Mouse (Mus musculus) kidney, postnatal 4 days (tissue): ENCODE data around the gene Ttn.

Experiments
- DNase-seq, 2 experiments: peaks; one replicate each; pipeline ENCODE4 v3.0.0; 2021; ENCODE audit warnings: mixed read lengths in 2 of 2

The Ttn gene

GRCm38 (mm10) chr2:76817796-76818195 lies 164.6 kb downstream of the Ttn start:
- no peak for DNase-seq

- DNase-seq: no peak
Observed at GRCm38 (mm10) chr2:76814048-76814817, 168.1 kb downstream of the Ttn start.

DNA sequence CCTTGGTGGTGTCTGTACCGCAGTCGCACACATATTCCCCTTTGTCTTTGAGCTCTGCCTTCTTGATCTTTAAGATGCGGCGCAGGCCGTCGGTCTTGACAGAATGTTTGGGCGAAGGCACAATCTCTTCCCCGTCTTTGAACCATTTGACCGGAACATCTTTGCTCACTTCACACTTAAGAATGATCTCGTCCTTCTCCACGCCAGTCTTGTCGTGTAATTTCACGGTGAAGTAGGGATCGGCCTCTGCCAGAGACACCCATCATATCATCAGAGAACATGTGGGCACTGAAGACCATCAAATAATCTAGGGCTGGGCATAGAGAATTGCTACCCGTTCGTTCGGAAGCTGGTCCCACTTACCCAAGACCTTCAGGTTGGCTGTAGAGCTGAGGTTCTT lies 171.2 kb downstream of the Ttn start:
- no peak for DNase-seq

GRCm38 (mm10) chr2:76808334-76808733 lies 174.0 kb downstream of the Ttn start:
- DNase-seq: no peak

DNA sequence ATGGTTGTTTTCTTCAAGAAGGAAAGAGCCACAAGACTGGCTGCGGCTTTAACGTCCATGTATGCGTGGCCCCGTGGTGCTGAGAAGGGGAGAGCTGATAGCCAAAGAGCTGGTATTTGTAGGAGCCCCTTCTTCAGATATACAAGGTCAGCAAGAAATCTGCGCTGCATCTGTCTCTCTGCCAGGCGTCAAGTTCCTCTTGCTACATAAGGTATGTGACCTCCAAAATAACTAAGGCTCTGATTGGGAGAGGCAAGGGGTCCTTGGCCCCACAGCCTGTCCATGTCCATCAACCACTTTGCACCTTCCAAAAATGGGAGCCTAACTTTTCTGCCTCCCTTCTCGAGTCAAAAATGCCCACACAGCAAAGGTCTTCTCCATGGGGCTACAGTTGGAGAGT lies 175.1 kb downstream of the Ttn start:
- no peak for DNase-seq

DNA sequence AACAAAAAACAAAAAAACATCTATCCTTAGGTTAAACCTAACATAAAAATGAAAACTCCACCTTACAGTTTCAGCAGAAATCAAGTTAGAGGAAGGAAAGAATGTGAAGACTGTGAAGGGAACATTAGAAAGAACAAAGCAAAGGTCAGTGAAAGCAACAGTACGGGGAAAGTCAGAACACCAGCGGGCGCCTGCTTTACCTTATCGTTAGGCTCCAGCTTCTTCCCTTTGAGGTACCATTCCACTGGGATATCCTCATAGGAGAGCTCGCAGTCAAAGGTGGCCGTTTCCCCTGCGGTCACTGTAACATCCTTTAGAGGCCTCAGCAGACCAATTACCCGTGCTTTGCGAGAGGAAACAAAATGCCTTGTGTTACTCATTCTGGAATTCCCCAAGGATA lies 175.5 kb downstream of the Ttn start:
- no peak for DNase-seq

GRCm38 (mm10) chr2:76806376-76806775 lies 176.0 kb downstream of the Ttn start:
- no peak for DNase-seq

DNA sequence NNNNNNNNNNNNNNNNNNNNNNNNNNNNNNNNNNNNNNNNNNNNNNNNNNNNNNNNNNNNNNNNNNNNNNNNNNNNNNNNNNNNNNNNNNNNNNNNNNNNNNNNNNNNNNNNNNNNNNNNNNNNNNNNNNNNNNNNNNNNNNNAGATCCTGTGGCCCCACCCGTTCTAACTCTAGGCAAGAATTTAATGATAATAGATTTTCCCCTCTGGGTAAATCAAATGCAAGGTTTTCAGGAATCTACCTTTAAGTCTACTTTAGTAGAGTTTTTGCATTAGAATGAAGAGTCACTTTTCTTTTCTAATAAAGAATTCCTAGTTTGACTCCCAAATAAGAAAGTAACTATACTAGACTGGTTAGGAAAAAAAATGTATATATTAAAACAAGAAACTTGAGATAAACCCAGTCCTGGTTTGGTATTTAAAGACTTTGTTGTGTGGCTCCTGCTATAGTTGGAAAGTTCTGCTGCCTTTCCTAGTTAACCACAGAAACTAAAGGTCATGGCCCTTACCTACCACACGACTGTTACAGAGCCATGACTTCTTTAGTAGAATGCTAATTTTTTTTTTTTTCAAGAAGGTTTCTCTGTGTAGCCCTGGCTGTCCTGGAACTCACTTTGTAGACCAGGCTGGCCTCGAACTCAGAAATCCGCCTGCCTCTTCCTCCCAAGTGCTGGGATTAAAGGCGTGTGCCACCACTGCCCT lies 177.0 kb downstream of the Ttn start:
- DNase-seq: no peak

GRCm38 (mm10) chr2:76784171-76784570 lies 198.2 kb downstream of the Ttn start:
- no peak for DNase-seq

GRCm38 (mm10) chr2:76780792-76781191 lies 201.6 kb downstream of the Ttn start:
- no peak for DNase-seq

DNA sequence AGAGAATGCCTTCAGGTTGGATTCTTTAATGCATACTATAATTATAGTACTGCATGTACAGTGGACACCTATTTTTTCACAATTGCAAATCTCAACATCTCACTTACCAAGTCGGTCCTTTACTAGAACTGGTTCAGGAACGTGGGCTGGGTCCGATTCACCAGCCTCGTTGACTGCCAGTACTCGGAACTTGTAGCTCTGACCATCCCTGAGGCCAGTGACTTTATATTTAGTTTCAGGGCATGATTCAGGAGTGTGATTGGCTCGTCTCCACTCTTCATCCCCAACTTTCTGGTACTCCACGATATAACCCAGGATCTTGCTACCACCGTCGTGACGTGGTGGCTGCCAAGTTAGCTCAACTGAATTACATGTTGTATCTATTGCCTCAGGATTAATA lies 212.5 kb downstream of the Ttn start:
- no peak for DNase-seq

DNA sequence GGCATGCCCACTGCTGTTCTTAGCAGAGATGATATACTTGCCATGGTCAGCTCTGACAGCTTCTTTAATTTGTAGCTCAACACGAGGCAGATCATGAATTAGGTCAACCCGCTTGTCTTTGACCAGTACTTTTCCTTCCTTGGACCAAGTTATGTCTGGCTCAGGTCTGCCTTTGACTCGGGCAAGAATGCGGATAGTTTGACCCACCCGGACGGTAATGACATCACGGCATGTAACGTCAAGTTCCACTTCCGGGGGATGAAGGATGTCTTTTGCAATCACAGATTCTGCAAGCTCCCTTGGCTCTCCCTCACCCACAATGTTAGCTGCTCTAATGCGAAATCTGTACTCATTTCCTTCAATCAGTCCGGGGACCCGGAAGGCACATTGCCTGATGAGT lies 215.1 kb downstream of the Ttn start:
- DNase-seq: no peak

GRCm38 (mm10) chr2:76764526-76764925 lies 217.8 kb downstream of the Ttn start:
- no peak for DNase-seq

GRCm38 (mm10) chr2:76762154-76762553 lies 220.2 kb downstream of the Ttn start:
- no peak for DNase-seq

- DNase-seq: no peak
Observed at GRCm38 (mm10) chr2:76756461-76756860, 225.9 kb downstream of the Ttn start.

DNA sequence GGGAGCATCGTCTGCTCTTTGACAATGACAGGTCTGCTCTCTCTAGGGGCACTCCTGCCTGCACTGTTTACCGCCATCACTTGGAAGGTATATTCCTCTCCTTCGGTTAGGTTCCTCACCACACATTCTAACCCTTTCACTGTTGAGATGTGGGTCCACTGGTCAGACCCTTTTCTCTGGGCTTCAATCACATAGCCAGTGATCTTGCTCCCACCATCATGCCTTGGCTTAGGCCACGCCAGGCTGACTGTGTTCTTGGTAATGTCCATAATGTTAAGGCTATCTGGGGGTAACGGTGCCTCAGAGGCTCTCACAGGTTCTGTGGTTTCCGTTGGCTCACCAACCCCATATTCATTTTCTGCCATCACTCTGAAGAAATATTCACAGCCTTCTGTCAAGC lies 230.4 kb downstream of the Ttn start:
- no peak for DNase-seq

DNA sequence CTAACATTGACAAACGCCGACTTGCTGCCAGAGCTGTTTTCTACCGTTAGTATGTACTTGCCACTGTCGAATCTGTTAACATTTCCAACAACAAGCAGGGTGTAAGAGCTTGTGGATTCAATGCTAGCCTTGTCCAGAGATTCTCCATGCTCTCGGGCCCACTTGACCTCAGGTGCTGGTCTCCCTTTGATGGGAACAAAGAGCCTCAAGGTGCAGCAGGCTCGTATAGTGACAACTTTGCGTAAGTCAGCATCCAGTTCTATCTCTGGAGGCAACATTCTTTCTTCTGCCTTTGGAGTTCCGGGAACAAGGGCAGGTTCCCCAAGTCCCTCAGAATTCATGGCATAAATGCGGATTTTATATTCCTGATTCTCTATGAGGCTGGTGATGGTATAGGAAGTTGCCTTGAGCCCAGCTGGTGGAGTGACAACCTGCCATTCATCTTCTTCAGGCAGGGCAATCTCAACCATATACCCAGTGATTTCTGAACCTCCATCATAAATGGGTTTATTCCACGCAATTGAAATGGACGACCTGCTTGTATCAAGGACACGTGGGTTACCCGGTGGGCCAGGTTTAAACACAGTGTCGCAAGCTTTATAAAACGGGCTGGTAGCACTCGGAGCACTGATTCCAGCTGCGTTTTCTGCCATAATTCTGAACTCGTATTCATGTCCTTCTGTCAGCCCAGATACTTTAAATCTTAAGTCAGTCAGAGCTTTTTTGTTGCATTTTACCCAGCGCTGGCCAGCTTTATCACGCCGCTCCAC lies 232.8 kb downstream of the Ttn start:
- DNase-seq: no peak

- DNase-seq: no peak
Observed at GRCm38 (mm10) chr2:76748696-76749095, 233.7 kb downstream of the Ttn start.

GRCm38 (mm10) chr2:76719650-76720049 lies 262.7 kb downstream of the Ttn start:
- DNase-seq: no peak

- DNase-seq: peak in 1 of 2 experiments; percentile 10
Observed at GRCm38 (mm10) chr2:76714984-76715383, 267.4 kb downstream of the Ttn start.

DNA sequence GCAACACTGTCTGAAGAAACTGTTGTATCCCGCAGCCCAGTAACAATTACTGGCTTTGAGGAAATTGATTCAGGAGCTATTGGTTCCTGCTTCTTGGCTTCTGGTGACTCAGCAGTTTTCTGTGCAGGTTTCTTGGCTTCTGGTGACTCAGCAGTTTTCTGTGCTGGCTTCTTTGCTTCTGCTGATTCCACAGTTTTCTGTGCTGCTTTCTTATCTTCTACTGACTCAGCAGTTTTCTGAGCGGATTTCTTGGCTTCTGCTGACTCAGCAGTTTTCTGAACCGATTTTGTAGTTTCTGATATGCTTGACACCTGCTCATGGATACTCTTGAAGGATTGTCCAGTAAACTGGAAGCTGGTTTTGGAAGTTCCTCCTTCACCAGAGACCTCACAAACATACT lies 273.8 kb downstream of the Ttn start:
- DNase-seq: no peak

GRCm38 (mm10) chr2:76705655-76706054 lies 276.7 kb downstream of the Ttn start:
- DNase-seq: no peak

GRCm38 (mm10) chr2:76702751-76703150 lies 279.6 kb downstream of the Ttn start:
- DNase-seq: no peak

GRCm38 (mm10) chr2:76702188-76702587 lies 280.2 kb downstream of the Ttn start:
- no peak for DNase-seq
